Mouse (Mus musculus) activated CD4-positive, CD25-positive, alpha-beta regulatory T cell, adult 4 months (primary cell): ENCODE results near the gene Mcf2l. TPM values are rescaled to one million over a fixed set of nuclear protein-coding genes. Genes with fewer than 3 reads are reported as not detected.

Source experiments
- ATAC-seq: one replicate; pipeline ENCODE4 v1.8.0; 2017
- polyA plus RNA-seq, 2 experiments: library from polyadenylated mRNA; unstranded; fragments of 100-300 nt; shearing (Covaris generic); gene quantifications; one replicate each; pipeline ENCODE4 v1.2.1; 2017

The Mcf2l gene
- polyA plus RNA-seq, 2 experiments from 2014 or later, result 0.40 TPM; not detected in 1

DNA sequence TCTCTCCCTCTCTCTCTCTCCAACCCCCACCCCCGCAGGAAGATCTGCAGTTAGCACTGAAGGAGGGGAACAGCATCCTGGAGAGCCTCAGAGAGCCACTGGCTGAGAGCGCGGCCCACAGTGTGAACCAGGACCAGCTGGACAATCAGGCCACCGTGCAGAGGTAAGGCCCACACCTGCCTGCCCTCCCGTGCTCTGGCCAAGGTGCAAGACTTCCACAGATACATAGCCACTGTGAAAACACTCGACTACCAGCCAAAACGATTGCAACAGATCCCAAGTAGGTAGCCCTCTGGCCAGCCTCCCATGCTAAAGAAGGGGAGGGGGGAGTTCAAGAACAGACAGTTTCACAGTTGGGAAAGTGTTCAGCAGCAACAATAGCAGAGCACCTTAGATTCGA lies 124.7 kb downstream of the Mcf2l start:
- no peak for ATAC-seq

DNA sequence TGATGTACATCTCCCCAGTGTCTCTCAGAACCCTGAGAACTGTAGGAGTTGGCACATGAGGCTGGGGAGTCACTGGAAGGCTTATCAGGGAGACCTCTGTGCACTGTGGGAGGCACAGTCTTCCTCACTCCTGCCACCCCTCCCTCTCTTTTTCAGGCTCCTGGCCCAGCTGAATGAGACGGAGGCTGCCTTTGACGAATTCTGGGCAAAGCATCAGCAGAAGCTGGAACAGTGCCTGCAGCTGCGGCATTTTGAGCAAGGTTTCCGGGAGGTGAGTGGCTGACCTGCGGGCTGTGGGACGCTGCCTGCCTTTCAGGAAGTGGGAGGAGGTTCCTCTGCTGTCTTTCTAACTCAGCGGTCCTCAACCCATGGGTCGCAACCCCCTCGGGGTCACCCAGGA lies 126.2 kb downstream of the Mcf2l start:
- no peak for ATAC-seq

DNA sequence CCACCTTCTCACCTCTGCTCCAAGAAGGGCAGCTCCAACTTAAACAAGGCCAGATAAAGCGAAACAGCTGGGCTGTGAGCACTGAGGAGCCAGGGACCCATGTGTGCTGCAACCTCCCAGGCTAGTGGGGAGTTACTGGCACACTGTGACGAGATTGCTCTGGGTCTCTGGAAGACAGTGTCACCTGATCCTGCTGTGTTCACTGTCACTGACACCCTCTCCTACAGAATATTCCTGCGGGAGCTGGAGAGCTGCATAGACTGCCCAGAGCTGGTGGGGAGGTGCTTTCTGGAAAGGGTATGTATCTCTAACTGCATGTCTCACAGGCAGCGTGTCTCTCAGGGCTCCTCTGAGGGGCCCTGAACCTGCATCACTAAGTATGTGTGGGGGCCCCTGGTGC lies 133.9 kb downstream of the Mcf2l start:
- ATAC-seq, result no peak

DNA sequence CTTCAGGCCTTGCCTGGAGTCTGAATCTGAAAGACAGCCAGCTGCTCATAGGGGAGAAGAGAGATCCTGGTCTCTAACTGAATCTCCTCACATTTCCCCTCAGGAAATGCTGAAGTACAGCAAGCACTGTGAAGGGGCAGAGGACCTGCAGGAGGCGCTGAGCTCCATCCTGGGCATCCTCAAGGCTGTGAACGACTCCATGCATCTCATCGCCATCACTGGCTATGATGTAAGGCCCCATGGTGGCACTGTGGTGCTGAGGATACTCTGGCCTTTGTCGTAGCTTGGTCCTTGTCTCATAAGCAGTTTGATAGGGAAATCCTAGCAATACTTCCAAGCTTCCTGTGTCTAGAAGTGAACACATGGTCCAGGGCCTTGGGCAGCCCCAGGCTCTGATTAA lies 136.7 kb downstream of the Mcf2l start:
- ATAC-seq, result no peak

DNA sequence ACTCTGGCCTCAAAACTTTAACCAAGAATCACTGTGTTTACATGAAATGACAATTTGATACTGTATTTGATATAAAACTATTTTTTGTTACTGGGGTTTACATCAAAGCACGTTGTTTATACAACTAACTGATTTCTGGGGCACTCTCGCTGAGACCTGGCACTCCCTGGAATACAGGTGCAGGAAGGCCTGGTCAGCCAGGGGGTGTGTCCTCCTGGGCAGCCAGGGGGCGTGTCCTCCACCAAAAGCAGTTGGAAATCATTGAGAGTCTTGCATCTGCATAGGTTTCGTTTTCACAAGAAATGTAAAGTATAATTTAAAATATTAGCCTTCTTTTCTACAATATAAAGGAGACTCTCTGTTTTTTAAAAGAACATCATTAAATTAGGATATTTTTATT lies 146.0 kb downstream of the Mcf2l start:
- no peak for ATAC-seq

DNA sequence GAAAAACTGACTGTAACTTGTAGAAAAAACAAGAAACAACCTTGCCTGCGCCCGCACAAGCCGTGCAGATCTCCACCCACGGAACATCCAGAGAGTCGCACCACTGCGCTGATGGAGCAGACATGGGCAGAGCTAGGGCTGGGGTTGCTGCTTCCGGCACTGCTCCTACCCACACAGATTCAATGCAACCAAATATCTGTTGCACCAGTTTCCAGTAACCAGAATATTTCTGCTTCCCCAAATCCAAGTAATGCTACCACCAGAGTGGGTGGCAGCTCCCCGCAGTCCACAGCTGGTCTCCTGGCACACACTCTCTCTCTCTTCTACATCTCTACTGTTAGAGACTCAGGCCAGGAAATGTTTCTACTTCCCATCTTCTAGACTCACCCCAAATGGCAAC lies 148.2 kb downstream of the Mcf2l start:
- no peak for ATAC-seq

DNA sequence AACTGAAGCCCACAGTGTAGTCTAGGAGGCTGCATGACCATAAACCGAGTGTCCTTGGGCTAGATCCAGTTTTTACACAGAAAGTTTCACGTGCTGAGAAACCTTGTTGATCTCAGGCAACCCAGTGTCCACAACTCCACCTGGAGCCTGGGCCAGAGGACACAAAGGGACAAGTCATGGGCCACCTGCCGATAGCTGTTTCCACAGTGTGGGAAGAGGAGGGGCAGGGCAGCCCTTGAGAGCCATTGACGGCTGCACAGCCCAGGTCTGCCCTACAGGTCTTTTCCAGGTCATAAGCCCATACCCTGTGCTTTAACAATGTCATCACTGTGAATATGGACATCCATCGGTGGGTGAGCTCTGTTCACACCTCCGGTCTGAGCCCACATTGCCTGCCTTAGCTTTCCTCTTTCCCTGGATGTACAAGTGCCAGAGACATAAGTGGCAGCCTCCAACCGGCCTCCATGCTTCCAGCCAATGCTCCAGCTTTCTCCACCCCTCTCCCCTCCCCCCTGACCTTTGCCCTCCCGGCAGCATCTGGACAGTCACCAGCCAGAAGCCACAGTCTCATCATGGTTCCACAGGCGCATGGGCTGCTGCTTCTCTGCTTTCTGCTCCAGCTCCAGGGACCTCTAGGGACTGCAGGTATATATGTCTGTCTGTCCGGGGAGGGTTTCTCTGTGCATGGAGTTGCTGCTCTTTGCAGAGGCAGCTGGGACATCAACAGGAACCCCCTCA lies 152.1 kb downstream of the Mcf2l start, which contains the start of gene F7:
Gene F7 (plus strand): TSS at position 548 of the 738 bp plus-strand sequence.
- no peak for ATAC-seq

DNA sequence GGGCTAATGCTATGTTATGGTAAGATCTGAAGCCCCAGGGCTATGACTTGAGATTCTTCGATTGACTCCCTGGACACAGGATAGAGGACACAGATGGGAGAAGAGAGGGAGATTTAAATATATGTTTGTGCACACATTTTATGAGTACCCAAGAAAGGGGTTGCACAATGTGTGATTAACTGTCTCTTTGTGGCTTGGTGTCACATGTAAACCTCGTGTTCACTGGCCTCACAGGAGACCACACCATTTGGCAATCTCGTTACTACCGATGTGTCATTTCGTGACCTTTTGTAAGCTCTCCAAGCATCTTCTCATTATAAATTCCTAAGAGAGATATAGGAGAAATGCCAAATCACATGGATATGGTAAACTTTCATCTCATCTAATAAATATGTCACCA lies 154.0 kb downstream of the Mcf2l start:
- no peak for ATAC-seq

DNA sequence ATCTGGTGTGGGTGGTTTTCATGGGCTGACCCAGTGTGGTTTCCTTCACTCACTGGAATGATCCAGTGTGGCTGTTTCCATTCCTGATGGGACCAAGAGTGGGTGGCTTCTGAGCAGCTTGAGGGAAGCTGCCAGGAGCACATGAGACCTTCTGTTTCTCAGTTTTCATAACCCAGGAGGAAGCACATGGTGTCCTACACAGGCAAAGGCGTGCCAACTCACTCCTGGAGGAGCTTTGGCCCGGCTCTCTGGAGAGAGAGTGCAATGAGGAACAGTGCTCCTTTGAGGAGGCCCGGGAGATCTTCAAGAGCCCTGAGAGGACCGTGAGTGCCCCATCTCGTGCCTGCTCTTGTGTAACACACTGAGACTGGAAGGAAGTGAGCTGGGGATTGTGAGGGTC lies 154.9 kb downstream of the Mcf2l start:
- no peak for ATAC-seq

DNA sequence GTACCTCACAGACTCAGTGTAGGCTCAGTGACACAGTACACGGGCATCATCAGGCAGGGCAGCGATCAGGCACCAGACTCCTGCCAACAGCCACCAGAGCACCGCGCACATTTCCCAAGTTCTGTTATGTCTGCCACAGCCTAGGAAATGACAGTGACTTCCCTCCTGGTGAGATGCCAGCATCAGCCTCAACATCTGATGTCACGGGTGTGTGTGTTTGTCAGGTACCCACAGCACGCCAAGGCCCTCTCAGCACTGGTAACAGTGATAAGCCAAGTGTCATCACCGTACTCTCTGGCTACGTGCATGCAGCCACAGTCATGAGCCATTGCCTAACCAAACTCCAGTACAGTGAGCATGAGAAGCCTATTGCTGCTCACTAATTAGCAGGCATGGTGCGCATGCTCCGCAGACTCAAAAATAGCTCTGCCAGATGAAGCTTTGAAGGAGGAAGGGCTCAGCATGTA lies 162.8 kb downstream of the Mcf2l start:
- ATAC-seq, result no peak

DNA sequence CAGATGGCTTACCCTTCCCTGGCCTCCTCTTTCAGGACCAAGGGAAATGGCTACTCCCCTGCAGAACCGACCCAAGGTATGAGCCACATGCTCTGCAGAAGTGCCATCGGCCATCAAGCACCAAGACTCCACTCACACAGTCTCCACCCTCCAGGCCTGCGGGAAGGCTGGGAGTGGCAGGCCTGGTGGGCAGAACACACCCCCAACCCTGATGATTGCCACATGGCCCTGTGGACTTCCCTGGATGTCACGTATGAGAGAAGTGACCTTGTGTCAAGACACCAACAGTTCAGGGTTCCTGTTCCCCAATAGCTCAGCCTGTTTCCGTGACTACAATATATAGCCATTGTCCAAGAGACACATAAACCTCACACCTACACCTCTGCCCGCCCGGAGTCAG lies 163.4 kb downstream of the Mcf2l start, which contains the start of gene F10:
Gene F10 (plus strand): TSS at position 294 of the 400 bp plus-strand sequence.
- no peak for ATAC-seq

DNA sequence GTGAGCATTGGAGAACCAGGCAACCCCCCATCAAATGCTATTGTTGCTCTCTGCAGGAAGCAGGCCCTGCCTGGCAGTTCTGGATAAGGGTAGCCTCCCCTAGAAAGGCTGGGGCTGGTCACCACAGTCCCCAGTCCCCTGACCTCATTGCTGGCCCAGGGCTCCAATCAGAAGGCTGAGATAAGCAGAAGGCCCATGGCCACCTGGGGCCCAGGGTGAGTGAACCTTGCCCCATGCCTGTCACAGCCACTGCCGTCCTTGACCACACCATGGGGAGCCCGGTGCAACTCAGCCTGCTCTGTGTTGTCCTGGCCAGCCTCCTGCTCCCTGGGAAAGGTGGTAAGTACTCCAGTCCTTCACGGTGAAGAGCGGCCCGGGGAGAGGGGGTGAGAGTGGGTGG lies 164.0 kb downstream of the Mcf2l start:
- ATAC-seq, result no peak

DNA sequence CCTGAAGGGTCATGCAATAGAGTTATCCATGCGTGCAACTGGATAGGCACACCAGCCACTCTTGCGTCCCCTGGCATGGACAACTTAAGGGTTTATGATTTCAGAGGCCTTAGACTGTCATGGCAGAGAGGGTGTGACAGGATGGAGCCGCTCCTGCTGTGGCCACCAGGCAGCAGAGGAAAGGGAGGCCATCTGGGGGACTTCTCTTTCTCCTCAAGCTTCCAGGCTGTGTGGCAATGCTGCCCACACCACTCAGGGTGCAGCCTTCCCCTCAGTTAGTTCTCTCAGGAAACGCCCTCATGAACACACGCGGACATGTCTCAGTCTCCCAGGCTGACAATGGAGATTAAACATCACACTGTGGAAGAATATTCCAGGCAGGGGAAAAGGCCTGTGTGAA lies 165.4 kb downstream of the Mcf2l start:
- no peak for ATAC-seq

DNA sequence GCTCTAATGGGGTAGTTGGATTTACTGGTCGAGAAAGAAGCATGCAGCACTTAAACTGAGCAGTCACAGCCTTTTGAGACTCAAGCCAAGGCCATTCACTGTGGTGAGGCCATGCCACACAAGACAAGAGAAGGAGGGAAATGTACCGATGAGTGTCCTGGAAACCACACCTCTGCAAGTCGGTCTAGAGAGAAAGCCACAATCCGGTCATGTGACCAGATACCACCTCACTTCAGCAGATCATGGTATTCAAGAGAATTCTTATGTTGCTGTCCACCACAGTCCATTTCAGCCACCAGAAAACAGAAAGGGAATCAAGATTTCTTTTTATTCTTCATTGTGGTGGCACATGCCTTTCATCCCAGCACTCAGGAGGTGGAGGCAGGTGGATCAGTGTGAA lies 167.9 kb downstream of the Mcf2l start:
- no peak for ATAC-seq

DNA sequence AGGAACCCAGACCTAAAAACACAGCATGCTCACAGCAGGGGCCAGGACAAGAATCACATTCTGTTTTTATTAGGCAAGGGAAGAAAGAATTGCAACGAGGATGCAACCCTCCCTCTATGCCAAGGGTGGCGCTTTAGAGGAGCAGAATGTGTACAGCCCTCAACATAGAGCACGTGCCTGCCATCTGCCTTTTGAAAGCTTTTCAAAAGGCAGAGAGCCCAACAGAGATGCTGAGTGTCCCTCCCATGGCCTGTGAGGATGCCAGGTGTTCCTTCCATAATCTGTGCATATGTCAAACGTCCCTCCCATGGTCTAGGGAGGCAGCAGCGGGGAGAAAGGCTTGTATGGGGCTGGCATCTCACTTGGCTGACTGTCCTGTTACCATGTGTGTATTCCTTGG lies 174.0 kb downstream of the Mcf2l start:
- ATAC-seq, result no peak

DNA sequence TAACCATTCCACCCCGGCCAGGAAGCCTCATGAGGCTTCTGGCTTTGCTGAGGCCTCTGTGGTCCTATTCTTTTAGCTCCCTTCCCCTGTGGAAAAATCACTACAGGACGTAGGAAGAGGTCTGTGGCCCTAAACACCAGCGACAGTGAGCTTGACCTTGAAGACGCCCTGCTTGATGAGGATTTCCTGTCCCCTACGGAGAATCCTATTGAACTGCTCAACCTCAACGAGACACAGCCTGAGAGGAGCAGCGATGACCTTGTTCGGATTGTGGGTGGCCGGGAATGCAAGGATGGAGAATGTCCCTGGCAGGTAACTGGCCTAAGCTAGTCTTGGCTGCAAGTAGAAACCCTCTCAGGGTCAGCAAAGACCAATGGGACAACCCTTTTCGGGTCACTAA lies 176.9 kb downstream of the Mcf2l start:
- no peak for ATAC-seq

DNA sequence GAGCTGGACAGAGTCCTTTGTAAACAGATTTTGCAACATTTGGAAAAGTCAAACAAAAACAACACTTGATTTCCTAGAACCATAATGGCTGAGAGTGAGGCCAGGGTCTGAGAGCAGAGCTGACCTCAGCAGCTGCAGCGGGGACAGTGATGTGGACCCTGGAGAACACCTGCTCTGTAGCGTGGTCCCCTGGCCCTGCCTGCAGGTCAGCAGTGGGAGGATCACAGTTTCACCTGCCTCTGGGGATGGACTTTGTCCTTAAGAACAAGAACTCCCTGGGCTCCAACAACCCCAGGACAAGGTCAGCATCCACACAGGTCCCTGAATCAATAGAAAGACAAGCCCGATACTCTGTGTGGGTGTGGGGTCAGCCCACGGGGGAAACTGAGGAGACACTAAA lies 183.7 kb downstream of the Mcf2l start:
- ATAC-seq, result no peak

DNA sequence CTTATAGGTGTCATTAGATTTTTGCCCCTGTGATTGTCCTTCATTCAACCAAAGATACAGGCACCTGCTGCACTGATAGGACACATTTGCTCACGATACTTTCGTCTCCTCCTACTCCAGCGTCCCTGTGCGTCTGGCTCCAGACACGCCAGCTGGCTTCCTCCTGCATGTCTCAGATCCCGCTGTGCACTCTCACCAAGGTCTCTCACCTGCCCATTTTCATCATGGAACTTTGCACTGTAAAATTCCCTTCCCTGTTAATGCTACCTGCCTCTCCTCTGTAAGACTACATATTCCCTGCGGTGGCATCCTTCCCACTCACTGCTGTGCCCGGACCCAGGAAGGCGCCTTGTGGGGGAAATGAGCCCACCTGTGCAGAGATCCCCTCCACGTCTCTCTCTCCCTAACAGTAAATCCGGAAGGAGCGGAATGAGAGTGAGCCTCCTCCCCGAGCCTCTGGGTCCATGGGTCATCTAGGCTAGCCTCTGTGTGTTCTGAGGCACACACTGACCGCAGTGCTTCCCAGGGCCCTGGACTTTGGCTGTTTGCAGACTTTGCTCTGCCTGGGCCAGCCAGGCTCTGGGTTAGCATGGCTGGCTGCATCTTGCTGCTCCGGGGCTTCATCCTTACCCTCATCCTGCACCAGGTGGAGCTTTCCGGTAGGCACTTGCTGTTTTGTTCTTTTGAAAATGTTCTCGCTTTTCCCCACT lies 187.0 kb downstream of the Mcf2l start, which contains the start of gene Proz:
Gene Proz (plus strand): TSS at position 474 of the 710 bp plus-strand sequence.
- ATAC-seq, result no peak

DNA sequence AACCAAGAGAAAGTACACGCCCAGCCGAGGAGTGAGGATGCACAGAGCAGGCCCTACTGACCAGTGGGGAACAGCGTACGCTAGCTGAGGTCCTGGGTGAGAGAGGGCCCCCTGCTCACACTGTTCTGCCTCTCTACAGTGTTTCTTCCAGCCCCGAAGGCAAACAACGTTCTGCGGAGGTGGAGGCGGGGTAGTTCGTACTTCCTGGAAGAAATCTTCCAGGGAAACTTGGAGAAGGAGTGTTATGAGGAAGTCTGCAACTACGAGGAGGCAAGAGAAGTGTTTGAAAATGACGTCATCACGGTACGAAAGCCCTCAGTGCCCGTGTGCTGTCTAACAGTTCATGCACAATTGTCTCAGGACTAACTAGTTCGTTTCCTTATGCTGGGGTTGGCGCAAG lies 189.5 kb downstream of the Mcf2l start:
- no peak for ATAC-seq

Other genes starting within 250 kb of the Mcf2l start
- gene Tubgcp3, start 201.6 kb upstream of the Mcf2l start, polyA plus RNA-seq, result 10 to 100 TPM; 40.4 to 42.8 TPM
- gene Atp11a, start 116.8 kb upstream of the Mcf2l start, polyA plus RNA-seq, result 1 to 10 TPM; 4.4 to 5.2 TPM
- gene F7, start 152.2 kb downstream of the Mcf2l start, polyA plus RNA-seq, result not detected
- not detected for gene F10, start 163.5 kb downstream of the Mcf2l start, polyA plus RNA-seq
- 1 to 10 TPM; 1.6 to 2.4 TPM for gene Proz, start 187.1 kb downstream of the Mcf2l start, polyA plus RNA-seq
- gene Pcid2, start 231.7 kb downstream of the Mcf2l start, polyA plus RNA-seq, result 10 to 100 TPM; 32.3 to 36.5 TPM
- gene Cul4a, start 231.8 kb downstream of the Mcf2l start, polyA plus RNA-seq, result 10 to 100 TPM; 10.9 to 16.6 TPM